Mouse (Mus musculus): ENCODE measurements around the gene G6pc.
A peak's percentile ranks its signal among the peaks of the same experiment; 100 is the strongest.
"Not testable (repeated sequence)": the region's sequence is repeated elsewhere in the genome, so short reads cannot be mapped to it uniquely, and the experiment has no call there.

Gene G6pc

GRCm38 (mm10) chr11:101355916-101356315 lies 11.4 kb upstream of the G6pc start:
- DNase-seq (ENCODE audit: low read depth) = no peak

GRCm38 (mm10) chr11:101357505-101358182 lies 9.7 kb upstream of the G6pc start:
- DNase-seq (ENCODE audit: low read depth) = no peak

GRCm38 (mm10) chr11:101359776-101360175 lies 7.6 kb upstream of the G6pc start:
- DNase-seq (ENCODE audit: low read depth) = no peak

- no peak for DNase-seq (ENCODE audit: low read depth)
Measured at GRCm38 (mm10) chr11:101360651-101361113, 6.7 kb upstream of the G6pc start.

GRCm38 (mm10) chr11:101364531-101364931 lies 2.8 kb upstream of the G6pc start:
- DNase-seq (ENCODE audit: low read depth) = no peak

GRCm38 (mm10) chr11:101370141-101370540 lies 2.8 kb downstream of the G6pc start:
- no peak for DNase-seq (ENCODE audit: low read depth)

- DNase-seq (ENCODE audit: low read depth) = no peak
Measured at GRCm38 (mm10) chr11:101374421-101374938, 7.1 kb downstream of the G6pc start.

GRCm38 (mm10) chr11:101378196-101378595 lies 10.8 kb downstream of the G6pc start:
- not testable (repeated sequence) for DNase-seq (ENCODE audit: low read depth)

GRCm38 (mm10) chr11:101378926-101379325 lies 11.6 kb downstream of the G6pc start:
- no peak for DNase-seq (ENCODE audit: low read depth)

GRCm38 (mm10) chr11:101381817-101382216 lies 14.5 kb downstream of the G6pc start:
- no peak for DNase-seq (ENCODE audit: low read depth)

GRCm38 (mm10) chr11:101395110-101395509 lies 27.7 kb downstream of the G6pc start:
- peak; percentile 41 for DNase-seq (ENCODE audit: low read depth)

- DNase-seq (ENCODE audit: low read depth) = no peak
Measured at GRCm38 (mm10) chr11:101415306-101415705, 47.9 kb downstream of the G6pc start.

- DNase-seq (ENCODE audit: low read depth) = no peak
Measured at GRCm38 (mm10) chr11:101416433-101417100, 49.2 kb downstream of the G6pc start.

GRCm38 (mm10) chr11:101417101-101417855 lies 49.9 kb downstream of the G6pc start, which contains the start of gene Aarsd1:
Aarsd1 (minus strand) TSS chr11:101417615.
- peak; percentile 80 for DNase-seq (ENCODE audit: low read depth)

GRCm38 (mm10) chr11:101418991-101419390 lies 51.6 kb downstream of the G6pc start:
- DNase-seq (ENCODE audit: low read depth) = no peak

GRCm38 (mm10) chr11:101419610-101420009 lies 52.2 kb downstream of the G6pc start:
- DNase-seq (ENCODE audit: low read depth) = peak; percentile 29

GRCm38 (mm10) chr11:101420148-101420547 lies 52.8 kb downstream of the G6pc start:
- no peak for DNase-seq (ENCODE audit: low read depth)

- no peak for DNase-seq (ENCODE audit: low read depth)
Measured at GRCm38 (mm10) chr11:101424105-101424851, 56.9 kb downstream of the G6pc start, which contains the start of gene Gm27029. Gm27029 (minus strand) TSS chr11:101424796.

- peak; percentile 95 for DNase-seq (ENCODE audit: low read depth)
Measured at GRCm38 (mm10) chr11:101424925-101425813, 57.8 kb downstream of the G6pc start, which contains the start of the genes Rundc1 and Ptges3l. Rundc1 (plus strand) TSS chr11:101425085. Ptges3l (minus strand) TSS chr11:101425333.

GRCm38 (mm10) chr11:101426165-101426564 lies 58.8 kb downstream of the G6pc start:
- DNase-seq (ENCODE audit: low read depth) = no peak

All from c-Kit-positive CD71-positive TER-119-negative erythroid progenitor cells, embryonic 14.5 days (primary cell).